In the genomic region with DNA sequence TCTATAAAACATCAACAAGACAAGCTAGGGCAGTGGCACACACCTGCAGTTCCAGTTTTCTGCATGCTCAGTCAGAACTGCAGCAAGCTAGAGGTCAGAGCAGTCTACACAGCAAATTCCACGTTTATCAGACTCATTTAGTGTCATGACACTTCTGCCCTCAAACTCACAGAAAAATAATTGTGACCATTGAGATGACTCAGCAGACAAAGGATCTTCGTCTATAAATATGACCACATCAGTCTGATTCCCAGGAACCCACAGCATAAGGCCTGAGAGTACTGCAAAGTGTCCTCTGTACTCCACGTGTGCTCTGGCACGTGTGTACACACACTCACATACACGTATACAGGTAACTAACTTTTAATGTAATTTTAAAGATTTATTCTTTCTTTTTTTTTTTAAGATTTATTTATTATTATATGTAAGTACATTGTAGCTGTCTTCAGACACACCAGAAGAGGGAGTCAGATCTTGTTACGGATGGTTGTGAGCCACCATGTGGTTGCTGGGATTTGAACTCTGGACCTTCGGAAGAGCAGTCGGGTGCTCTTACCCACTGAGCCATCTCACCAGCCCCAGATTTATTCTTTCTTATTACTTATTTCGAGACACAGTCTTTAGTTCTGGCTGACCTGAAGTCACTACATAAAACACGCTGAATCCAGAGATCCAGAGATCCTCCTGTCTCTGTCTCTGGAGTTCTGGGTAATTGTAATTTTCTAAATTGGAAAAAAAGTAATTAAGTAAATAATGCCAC, we compare ENCODE assay signal across 11 mouse cellular contexts. TPM values are rescaled to one million over a fixed set of nuclear protein-coding genes. Genes with fewer than 3 reads are reported as not detected.
DNase-seq lines count a peak whose midpoint lies in the region; ATAC-seq and TF ChIP-seq lines count a peak whose summit lies in the region.
"Had no signal": no experiment of that assay in that cellular context is flagged by ENCODE, and none has a peak within 500 bp of the region (broad histone marks: within the 10 kb centered on the region; RNA-seq: fewer than 3 reads in every experiment).

No protein-coding gene starts in this region.

- no peak for DNase-seq in heart, postnatal 14 days
- DNase-seq in G1E (ENCODE audit: low spot score), result no peak
- DNase-seq in hindbrain, embryonic 10.5 days (ENCODE audit: low spot score), result no peak
- DNase-seq in adrenal gland, postnatal 10 days, result no peak
- no peak for DNase-seq in right cerebral cortex, postnatal 4 days
- no peak for DNase-seq in spleen, postnatal 14 days (ENCODE audit: low spot score in 2 of 2)

- no peaks in the 10 kb centered on the region for H3K9me3 ChIP-seq in heart, embryonic 13.5 days
- no peaks in the 10 kb centered on the region for H3K9me3 ChIP-seq in G1E (replicated peaks)
- no peaks in the 10 kb centered on the region for H3K9me3 ChIP-seq in hindbrain, embryonic 10.5 days

- peak overlapping the region; percentile 83 for H3K4me2 ChIP-seq in heart, embryonic 13.5 days

- H3K27me3 ChIP-seq in heart, embryonic 13.5 days (replicated peaks), result peaks cover 40% of the 10 kb centered on the region
- peaks cover 7% of the 10 kb centered on the region; the same call in 1 of the 2 replicates for H3K27me3 ChIP-seq in G1E (ENCODE audit: insufficient read depth, low read length)
- H3K27me3 ChIP-seq in hindbrain, embryonic 10.5 days (ENCODE audit: insufficient read depth, poor library complexity, severe bottlenecking), result no peaks in the 10 kb centered on the region

- peaks cover 27% of the 10 kb centered on the region for H3K79me2 ChIP-seq in macrophage (ENCODE audit: inconsistent target)

- no peak for ATAC-seq in heart, embryonic 13.5 days (ENCODE audit: extremely low read depth, insufficient number of reproducible peaks, low FRiP score, low TSS enrichment)
- ATAC-seq in G1E (ENCODE audit: extremely low read depth, insufficient number of reproducible peaks, low FRiP score, poor library complexity, severe bottlenecking), result no peak

- 79% methylated on average over 10 of the region's 10 CpGs for WGBS in heart, embryonic 13.5 days
- 84% methylated on average over 10 of the region's 10 CpGs for WGBS in hindbrain, embryonic 10.5 days
- WGBS in macrophage (ENCODE audit: missing documents), result 65% methylated on average over 7 of the region's 10 CpGs

- no peak for TF ChIP-seq CTCF in G1E (IDR thresholded peaks at IDR 0.05; ENCODE audit: low read depth, low read length)

- peaks cover 33% of the 10 kb centered on the region for H3K36me3 ChIP-seq in heart, embryonic 13.5 days
- H3K36me3 ChIP-seq in G1E (replicated peaks) (peaks cover 32% of the 10 kb centered on the region), macrophage (ENCODE audit: inconsistent target) (peaks cover 28% of the 10 kb centered on the region)
- H3K36me3 ChIP-seq in hindbrain, embryonic 10.5 days, result peaks cover 34% of the 10 kb centered on the region

- peaks cover 10% of the 10 kb centered on the region for H3K4me1 ChIP-seq in heart, embryonic 13.5 days
- peaks cover 48% of the 10 kb centered on the region for H3K4me1 ChIP-seq in G1E (ENCODE audit: insufficient read depth, low read depth, low read length)
- peaks cover 12% of the 10 kb centered on the region for H3K4me1 ChIP-seq in hindbrain, embryonic 10.5 days (replicated peaks)

- H3K9ac ChIP-seq in heart, embryonic 13.5 days, result 0 out of 2 replicates have a peak overlapping the region, but pooled peaks have one; percentile 61

- peak overlapping the region; percentile 67 for H3K27ac ChIP-seq in heart, embryonic 13.5 days (replicated peaks)
- H3K27ac ChIP-seq in hindbrain, embryonic 10.5 days, result peak overlapping the region; percentile 92; the same call in 1 of the 2 replicates
- H3K27ac ChIP-seq in macrophage, result no peak overlapping the region

- H3K4me3 ChIP-seq in heart, embryonic 13.5 days, result peak overlapping the region; percentile 65
- H3K4me3 ChIP-seq in G1E (ENCODE audit: low read depth, low read length) (peak overlapping the region; percentile 78), macrophage (ENCODE audit: inconsistent target) (peak overlapping the region; percentile 88; the same call in 1 of the 2 replicates)
- H3K4me3 ChIP-seq in hindbrain, embryonic 10.5 days, result peak overlapping the region; percentile 79

- intact Hi-C loops in heart, postnatal 14 days (cut with DNase I), result no loop called here

RNA-seq across cellular contexts. Expression of a gene that starts 0.6 kb away (rescaled TPM):
- 41.6 and 43.9 TPM in 2 replicates for polyA plus RNA-seq in heart, embryonic 13.5 days (2015; fragmentation: Nextera tagmentation; extraction: Ambion mirVana)
- total RNA-seq in heart, postnatal 14 days (2021), result 10 to 100 TPM; 21.4 to 24.4 TPM
- total RNA-seq in G1E (2014; fragmentation: Nextera tagmentation), result 17.1 and 20.7 TPM in 2 replicates
- total RNA-seq in G1E (2017), result 32.7 and 34.8 TPM in 2 replicates
- polyA plus RNA-seq in G1E (2012), result 49.4 and 50.9 TPM in 2 replicates
- 63.4 and 80.6 TPM in 2 replicates for polyA plus RNA-seq in hindbrain, embryonic 10.5 days (2016; fragmentation: Nextera tagmentation; extraction: Ambion mirVana)
- total RNA-seq in macrophage (2018; cell fraction: chromatin; rRNA removed), result 10 to 100 TPM; 14.7 to 41.6 (median 26.0) TPM
- 10 to 100 TPM; 50.2 to 73.9 (median 58.4) TPM for total RNA-seq in macrophage (2018; cell fraction: cytosol; rRNA removed)
- 10 to 100 TPM; 21.7 to 63.1 (median 34.0) TPM for total RNA-seq in macrophage (2018; cell fraction: nucleus; rRNA removed)
- polyA plus RNA-seq in macrophage (2018), result 53.0 to 65.8 TPM (median 59.4 TPM) in 3 replicates
- total RNA-seq in adrenal gland, postnatal 10 days (2021), result 10 to 100 TPM; 43.8 to 46.8 TPM

RNA-seq across cellular contexts. Expression of a gene that starts 5.5 kb away (rescaled TPM):
- polyA plus RNA-seq in heart, embryonic 13.5 days (2015; fragmentation: Nextera tagmentation; extraction: Ambion mirVana), result not detected in 2 replicates
- not detected for total RNA-seq in heart, postnatal 14 days (2021)
- total RNA-seq in G1E (2014; fragmentation: Nextera tagmentation) (not detected in 2 replicates), G1E (2017) (not detected in 2 replicates)
- polyA plus RNA-seq in G1E (2012) (not detected in 2 replicates), macrophage (2018) (not detected in 3 replicates)
- polyA plus RNA-seq in hindbrain, embryonic 10.5 days (2016; fragmentation: Nextera tagmentation; extraction: Ambion mirVana), result not detected in 2 replicates
- total RNA-seq in macrophage (2018; cell fraction: chromatin; rRNA removed), result not detected
- not detected for total RNA-seq in macrophage (2018; cell fraction: cytosol; rRNA removed)
- total RNA-seq in macrophage (2018; cell fraction: nucleus; rRNA removed), result not detected
- total RNA-seq in adrenal gland, postnatal 10 days (2021), result not detected
- total RNA-seq: common myeloid progenitor, adult 5-6 weeks; ES-E14; left cerebral cortex, postnatal 10 days had no signal

RNA-seq across cellular contexts. Expression of a gene that starts 6.3 kb away (rescaled TPM):
- polyA plus RNA-seq in heart, embryonic 13.5 days (2015; fragmentation: Nextera tagmentation; extraction: Ambion mirVana), result not detected in 2 replicates
- total RNA-seq in heart, postnatal 14 days (2021), result not detected
- not detected in 2 replicates for total RNA-seq in G1E (2014; fragmentation: Nextera tagmentation)
- total RNA-seq in G1E (2017), result 0.23 TPM in 1 of 2 replicates, not detected in the other
- polyA plus RNA-seq in G1E (2012), result not detected in 2 replicates
- not detected in 2 replicates for polyA plus RNA-seq in hindbrain, embryonic 10.5 days (2016; fragmentation: Nextera tagmentation; extraction: Ambion mirVana)
- total RNA-seq in macrophage (2018; cell fraction: chromatin; rRNA removed), result under 1 TPM in 3 of 26 experiments, not detected in 23; 0.39 to 0.99 (median 0.45) TPM
- under 1 TPM in 4 of 26 experiments, not detected in 22; 0.22 to 0.25 (median 0.23) TPM for total RNA-seq in macrophage (2018; cell fraction: cytosol; rRNA removed)
- total RNA-seq in macrophage (2018; cell fraction: nucleus; rRNA removed), result under 1 TPM in 3 of 26 experiments, not detected in 23; 0.29 to 0.41 (median 0.32) TPM
- polyA plus RNA-seq in macrophage (2018), result not detected in 3 replicates
- total RNA-seq in adrenal gland, postnatal 10 days (2021), result not detected
- total RNA-seq: common myeloid progenitor, adult 5-6 weeks; left cerebral cortex, postnatal 10 days had no signal

RNA-seq across cellular contexts. Expression of a gene that starts 20.9 kb away (rescaled TPM):
- 107 and 116 TPM in 2 replicates for polyA plus RNA-seq in heart, embryonic 13.5 days (2015; fragmentation: Nextera tagmentation; extraction: Ambion mirVana)
- 10 to 100 TPM; 53.2 to 53.4 TPM for total RNA-seq in heart, postnatal 14 days (2021)
- total RNA-seq in G1E (2014; fragmentation: Nextera tagmentation) (49.8 and 62.7 TPM in 2 replicates), G1E (2017) (35.0 and 39.4 TPM in 2 replicates)
- polyA plus RNA-seq in G1E (2012) (93.8 and 98.3 TPM in 2 replicates), macrophage (2018) (43.7 to 76.1 TPM (median 50.7 TPM) in 3 replicates)
- polyA plus RNA-seq in hindbrain, embryonic 10.5 days (2016; fragmentation: Nextera tagmentation; extraction: Ambion mirVana), result 186 and 213 TPM in 2 replicates
- 10 to 100 TPM; 43.3 to 86.7 (median 64.3) TPM for total RNA-seq in macrophage (2018; cell fraction: chromatin; rRNA removed)
- 10 to 100 TPM; 37.3 to 55.1 (median 46.4) TPM for total RNA-seq in macrophage (2018; cell fraction: cytosol; rRNA removed)
- 10 to 100 TPM; 37.9 to 68.9 (median 48.9) TPM for total RNA-seq in macrophage (2018; cell fraction: nucleus; rRNA removed)
- 10 to 100 TPM; 66.8 to 81.0 TPM for total RNA-seq in adrenal gland, postnatal 10 days (2021)

RNA-seq across cellular contexts. Expression of a gene that starts 29.5 kb away (rescaled TPM):
- 0.08 and 0.17 TPM in 2 replicates for polyA plus RNA-seq in heart, embryonic 13.5 days (2015; fragmentation: Nextera tagmentation; extraction: Ambion mirVana)
- total RNA-seq in heart, postnatal 14 days (2021), result under 1 TPM in 1 of 2 experiments, not detected in 1; 0.17 TPM
- total RNA-seq in G1E (2014; fragmentation: Nextera tagmentation) (1.6 TPM in 1 of 2 replicates, not detected in the other), G1E (2017) (0.16 and 0.35 TPM in 2 replicates)
- polyA plus RNA-seq in G1E (2012) (1.5 and 2.2 TPM in 2 replicates), macrophage (2018) (0.14 to 0.27 TPM (median 0.20 TPM) in 3 replicates)
- polyA plus RNA-seq in hindbrain, embryonic 10.5 days (2016; fragmentation: Nextera tagmentation; extraction: Ambion mirVana), result not detected in 2 replicates
- total RNA-seq in macrophage (2018; cell fraction: chromatin; rRNA removed), result 1 to 10 TPM in 7 of 26 experiments, under 1 TPM in 11, not detected in 8; 0.37 to 1.9 (median 0.94) TPM
- 1 to 10 TPM in 12 of 26 experiments, under 1 TPM in 14; 0.09 to 4.3 (median 0.71) TPM for total RNA-seq in macrophage (2018; cell fraction: cytosol; rRNA removed)
- total RNA-seq in macrophage (2018; cell fraction: nucleus; rRNA removed), result 1 to 10 TPM in 14 of 26 experiments, under 1 TPM in 8, not detected in 4; 0.45 to 6.1 (median 2.4) TPM
- total RNA-seq in adrenal gland, postnatal 10 days (2021), result under 1 TPM; 0.21 to 0.27 TPM
- total RNA-seq: left cerebral cortex, postnatal 10 days had no signal
